Mouse (Mus musculus) heart, adult 9 months (tissue): ENCODE measurements at regions not wholly inside any gene's neighbourhood (a gene's known extent, or its start where the extent isn't known, plus 50 kb on each side); places are given as distances from the start of the nearest gene placed in this dataset.
A peak's percentile ranks its signal among the peaks of the same experiment; 100 is the strongest.

Experiments
- DNase-seq, 2 experiments: peaks; one replicate each; pipeline ENCODE4 v3.0.0; 2022; ENCODE audit warnings: low spot score in 2 of 2

GRCm38 (mm10) chr9:104496220-104496619 is 50.9 kb upstream of the Cpne4 start:
- DNase-seq = no peak

GRCm38 (mm10) chr9:104490696-104491095 is 56.4 kb upstream of the Cpne4 start:
- no peak for DNase-seq

GRCm38 (mm10) chr9:104489383-104489782 is 57.7 kb upstream of the Cpne4 start:
- no peak for DNase-seq

GRCm38 (mm10) chr9:104482440-104482839 is 64.6 kb upstream of the Cpne4 start:
- DNase-seq = no peak

- DNase-seq = no peak
Observed at GRCm38 (mm10) chr9:104480683-104481082, 66.4 kb upstream of the Cpne4 start.

- DNase-seq = no peak
Observed at GRCm38 (mm10) chr9:104474831-104475230, 72.3 kb upstream of the Cpne4 start.

GRCm38 (mm10) chr9:104467238-104467637 is 79.8 kb upstream of the Cpne4 start:
- peak in 1 of 2 experiments; percentile 2 for DNase-seq

GRCm38 (mm10) chr9:104463701-104464100 is 83.4 kb upstream of the Cpne4 start:
- DNase-seq = no peak

- no peak for DNase-seq
Observed at GRCm38 (mm10) chr9:104460133-104460532, 87.0 kb upstream of the Cpne4 start.

GRCm38 (mm10) chr9:104457635-104458034 is 89.5 kb upstream of the Cpne4 start:
- no peak for DNase-seq

GRCm38 (mm10) chr9:104448577-104449165 is 98.4 kb upstream of the Cpne4 start:
- no peak for DNase-seq

GRCm38 (mm10) chr9:104444906-104445305 is 102.2 kb upstream of the Cpne4 start:
- DNase-seq = no peak

GRCm38 (mm10) chr9:104443236-104443635 is 103.8 kb upstream of the Cpne4 start:
- DNase-seq = no peak

- no peak for DNase-seq
Observed at GRCm38 (mm10) chr9:104413021-104413420, 75.5 kb upstream of the Acpp start.

- DNase-seq = no peak
Observed at GRCm38 (mm10) chr9:104410211-104410610, 72.7 kb upstream of the Acpp start.

GRCm38 (mm10) chr9:104409381-104409780 is 71.8 kb upstream of the Acpp start:
- no peak for DNase-seq

- no peak for DNase-seq
Observed at GRCm38 (mm10) chr9:104408571-104409294, 71.2 kb upstream of the Acpp start.

GRCm38 (mm10) chr9:104407559-104408376 is 70.2 kb upstream of the Acpp start:
- DNase-seq = peak; percentile 0 to 1

GRCm38 (mm10) chr9:104407011-104407410 is 69.5 kb upstream of the Acpp start:
- no peak for DNase-seq

- no peak for DNase-seq
Observed at GRCm38 (mm10) chr9:104406491-104406890, 68.9 kb upstream of the Acpp start.

GRCm38 (mm10) chr9:104403863-104404262 is 66.3 kb upstream of the Acpp start:
- DNase-seq = no peak

- no peak for DNase-seq
Observed at GRCm38 (mm10) chr9:104401673-104402072, 64.1 kb upstream of the Acpp start.

GRCm38 (mm10) chr9:104399927-104400326 is 62.4 kb upstream of the Acpp start:
- no peak for DNase-seq
